Mouse (Mus musculus) CD8-positive naive resting alpha-beta T cell, adult 2 months (primary cell): ENCODE data around the gene Batf.
"Not testable (repeated sequence)": the region's sequence is repeated elsewhere in the genome, so short reads cannot be mapped to it uniquely, and the experiment has no call there.

ENCODE experiments used
- DNase-seq, 2 experiments: peaks; one replicate each; pipeline ENCODE4 v3.0.0; 2022; ENCODE audit warnings: low read depth in 2 of 2, low spot score in 2 of 2

The Batf gene

GRCm38 (mm10) chr12:85686466-85687216 lies at the start of gene Batf:
TSS of gene Batf (plus strand) at chr12:85686669.
- DNase-seq = peak; percentile 69 to 78

- DNase-seq = no peak
These were observed 48.5 kb upstream of the Batf start for GRCm38 (mm10) chr12:85637932-85638331.

GRCm38 (mm10) chr12:85638541-85639325 lies 47.7 kb upstream of the Batf start:
- DNase-seq = no peak

- no peak for DNase-seq
These were observed 47.0 kb upstream of the Batf start for GRCm38 (mm10) chr12:85639326-85640008.

- no peak for DNase-seq
These were observed 45.5 kb upstream of the Batf start for GRCm38 (mm10) chr12:85640852-85641563.

GRCm38 (mm10) chr12:85641564-85641931 lies 44.9 kb upstream of the Batf start:
- DNase-seq = no peak

GRCm38 (mm10) chr12:85643735-85644134 lies 42.7 kb upstream of the Batf start:
- DNase-seq = no peak

GRCm38 (mm10) chr12:85645664-85646063 lies 40.8 kb upstream of the Batf start:
- DNase-seq = peak in 1 of 2 experiments; percentile 18

GRCm38 (mm10) chr12:85647346-85647745 lies 39.1 kb upstream of the Batf start:
- DNase-seq = no peak

GRCm38 (mm10) chr12:85647955-85648354 lies 38.5 kb upstream of the Batf start:
- DNase-seq = no peak

- no peak for DNase-seq
These were observed 27.1 kb upstream of the Batf start for GRCm38 (mm10) chr12:85659319-85659718.

GRCm38 (mm10) chr12:85660855-85661254 lies 25.6 kb upstream of the Batf start:
- DNase-seq = peak; percentile 11 to 15

GRCm38 (mm10) chr12:85662232-85662631 lies 24.2 kb upstream of the Batf start:
- DNase-seq = not testable (repeated sequence)

- DNase-seq = peak; percentile 31 to 63
These were observed 23.6 kb upstream of the Batf start for GRCm38 (mm10) chr12:85662896-85663295.

GRCm38 (mm10) chr12:85666112-85666511 lies 20.4 kb upstream of the Batf start:
- no peak for DNase-seq

GRCm38 (mm10) chr12:85667071-85667470 lies 19.4 kb upstream of the Batf start:
- DNase-seq = no peak

- no peak for DNase-seq
These were observed 17.8 kb upstream of the Batf start for GRCm38 (mm10) chr12:85668696-85669095.

GRCm38 (mm10) chr12:85670080-85670479 lies 16.4 kb upstream of the Batf start:
- no peak for DNase-seq

- no peak for DNase-seq
These were observed 12.6 kb upstream of the Batf start for GRCm38 (mm10) chr12:85673914-85674313.

- no peak for DNase-seq
These were observed 7.4 kb upstream of the Batf start for GRCm38 (mm10) chr12:85679117-85679516.

- no peak for DNase-seq
These were observed 6.7 kb upstream of the Batf start for GRCm38 (mm10) chr12:85679808-85680207.
